Mouse (Mus musculus): ENCODE measurements around the gene Rasgef1a. TPM values are rescaled to one million over a fixed set of nuclear protein-coding genes. Genes with fewer than 3 reads are reported as not detected.

Rasgef1a gene
- polyA plus RNA-seq, 1 experiment from 2014 or later, result 1.5 TPM

DNA sequence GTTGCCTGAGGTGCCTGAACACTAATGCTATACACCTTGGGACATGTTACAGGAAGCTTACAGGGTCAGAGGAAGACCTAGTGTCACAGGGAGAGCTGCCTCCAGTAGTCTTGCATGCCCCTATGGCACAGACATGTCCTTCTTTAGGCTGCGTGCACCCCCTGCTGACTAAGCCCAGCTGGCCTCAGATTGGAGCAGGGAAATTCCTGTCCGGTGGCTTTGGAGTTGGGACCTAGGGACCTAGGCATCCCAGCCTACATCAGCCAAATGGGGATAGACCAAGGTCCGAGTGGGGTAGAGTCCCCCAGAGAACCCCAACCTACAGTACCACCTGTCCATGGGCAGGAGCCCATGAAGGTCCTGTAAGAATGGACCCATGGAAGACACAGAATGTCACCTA lies 71.1 kb downstream of the Rasgef1a start:
- Histone ChIP-seq H3K36me3 (ENCODE audit: control insufficient read depth, insufficient read depth, low read length) (no peaks in the 10 kb centered on the region), H3K4me3 (ENCODE audit: low read depth, low read length) (no peak overlapping the region), H3K4me2 (ENCODE audit: low read length) (no peak overlapping the region), H3K9ac (ENCODE audit: low read length) (no peak overlapping the region), H3K9me3 (replicated peaks; ENCODE audit: control insufficient read depth, low read length) (no peaks in the 10 kb centered on the region), H3K4me1 (ENCODE audit: control insufficient read depth, insufficient read depth, low read length) (no peaks in the 10 kb centered on the region), H3K27ac (ENCODE audit: low read depth, low read length) (no peak overlapping the region), H3K27me3 (replicated peaks; ENCODE audit: control insufficient read depth, insufficient read depth, low read length) (no peaks in the 10 kb centered on the region)
- ATAC-seq (no peak), DNase-seq (ENCODE audit: low spot score) (no peak)
- 83% methylated on average over 3 of the region's 3 CpGs for WGBS

DNA sequence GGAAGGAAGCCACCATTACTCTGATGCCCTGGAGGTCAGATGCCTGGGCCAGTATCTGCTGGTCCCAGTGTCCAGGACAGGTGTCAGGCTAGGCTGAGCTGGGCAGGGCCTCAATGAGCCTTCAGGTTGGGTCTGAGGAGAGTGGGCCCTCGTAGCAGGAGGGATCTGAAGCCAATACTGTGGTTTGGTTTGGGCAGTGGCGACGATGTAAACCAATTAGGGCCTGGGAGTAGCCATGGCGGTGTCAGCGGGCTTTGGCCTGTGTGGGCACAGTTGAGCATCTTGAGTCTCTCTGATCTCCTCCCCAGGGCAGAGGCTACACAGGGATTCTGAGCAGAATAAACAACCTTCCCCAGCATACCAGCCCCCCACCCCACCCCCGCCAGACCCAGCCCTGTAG lies 72.4 kb downstream of the Rasgef1a start:
- Histone ChIP-seq H3K9ac (ENCODE audit: low read length) (no peak overlapping the region), H3K36me3 (ENCODE audit: control insufficient read depth, insufficient read depth, low read length) (no peaks in the 10 kb centered on the region), H3K27ac (ENCODE audit: low read depth, low read length) (no peak overlapping the region), H3K4me3 (ENCODE audit: low read depth, low read length) (no peak overlapping the region), H3K9me3 (replicated peaks; ENCODE audit: control insufficient read depth, low read length) (no peaks in the 10 kb centered on the region), H3K4me2 (ENCODE audit: low read length) (no peak overlapping the region), H3K27me3 (replicated peaks; ENCODE audit: control insufficient read depth, insufficient read depth, low read length) (no peaks in the 10 kb centered on the region), H3K4me1 (ENCODE audit: control insufficient read depth, insufficient read depth, low read length) (no peaks in the 10 kb centered on the region)
- DNase-seq (ENCODE audit: low spot score) (no peak), ATAC-seq (no peak)
- WGBS, result 86% methylated on average over 6 of the region's 6 CpGs

DNA sequence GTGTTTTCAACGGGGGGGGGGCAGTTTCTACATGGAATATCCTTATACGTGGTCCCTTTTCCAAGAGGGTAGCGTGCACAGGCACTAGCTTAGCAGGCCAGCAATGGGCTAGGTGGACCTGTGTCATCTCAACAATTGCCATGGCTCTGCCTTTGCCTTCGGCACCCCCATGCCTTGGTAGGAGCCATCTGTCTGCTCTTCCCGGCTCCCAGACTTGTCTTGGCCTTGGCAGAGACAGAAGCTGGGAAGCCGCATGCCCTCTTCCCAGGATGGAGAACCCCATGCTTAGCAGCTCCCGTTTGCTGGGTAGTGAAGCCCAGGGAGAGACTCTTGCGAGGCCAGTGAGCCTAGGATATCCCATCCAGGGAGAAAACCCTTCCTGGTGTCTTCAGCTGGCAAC lies 73.4 kb downstream of the Rasgef1a start:
- Histone ChIP-seq H3K9me3 (replicated peaks; ENCODE audit: control insufficient read depth, low read length) (no peaks in the 10 kb centered on the region), H3K4me2 (ENCODE audit: low read length) (no peak overlapping the region), H3K27ac (ENCODE audit: low read depth, low read length) (no peak overlapping the region), H3K4me1 (ENCODE audit: control insufficient read depth, insufficient read depth, low read length) (no peaks in the 10 kb centered on the region), H3K27me3 (replicated peaks; ENCODE audit: control insufficient read depth, insufficient read depth, low read length) (no peaks in the 10 kb centered on the region), H3K36me3 (ENCODE audit: control insufficient read depth, insufficient read depth, low read length) (no peaks in the 10 kb centered on the region), H3K4me3 (ENCODE audit: low read depth, low read length) (no peak overlapping the region), H3K9ac (ENCODE audit: low read length) (no peak overlapping the region)
- 87% methylated on average over 8 of the region's 8 CpGs for WGBS
- ATAC-seq (no peak), DNase-seq (ENCODE audit: low spot score) (no peak)

DNA sequence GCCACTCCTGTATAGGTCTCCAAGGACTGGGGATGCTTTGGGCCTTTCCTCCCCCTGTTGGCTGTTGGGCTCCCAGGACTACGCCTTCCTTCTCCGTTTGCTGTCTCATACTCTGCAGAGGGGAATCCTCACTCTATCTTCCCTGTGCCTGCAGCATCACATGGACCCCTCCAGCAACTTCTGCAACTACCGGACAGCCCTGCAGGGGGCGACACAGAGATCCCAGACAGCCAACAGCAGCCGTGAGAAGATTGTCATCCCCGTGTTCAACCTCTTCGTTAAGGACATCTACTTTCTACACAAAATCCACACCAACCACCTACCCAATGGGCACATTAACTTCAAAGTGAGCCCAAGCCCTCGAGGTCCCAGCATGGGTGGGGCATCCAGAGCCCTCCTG lies 76.7 kb downstream of the Rasgef1a start:
- H3K27me3 ChIP-seq (replicated peaks; ENCODE audit: control insufficient read depth, insufficient read depth, low read length), result no peaks in the 10 kb centered on the region
- H3K4me1 ChIP-seq (ENCODE audit: control insufficient read depth, insufficient read depth, low read length), result no peaks in the 10 kb centered on the region
- DNase-seq (ENCODE audit: low spot score), result no peak
- no peak overlapping the region for H3K4me3 ChIP-seq (ENCODE audit: low read depth, low read length)
- WGBS, result 53% methylated on average over 8 of the region's 8 CpGs
- no peaks in the 10 kb centered on the region for H3K9me3 ChIP-seq (replicated peaks; ENCODE audit: control insufficient read depth, low read length)
- H3K4me2 ChIP-seq (ENCODE audit: low read length), result no peak overlapping the region
- no peak overlapping the region for H3K9ac ChIP-seq (ENCODE audit: low read length)
- H3K27ac ChIP-seq (ENCODE audit: low read depth, low read length), result no peak overlapping the region
- no peaks in the 10 kb centered on the region for H3K36me3 ChIP-seq (ENCODE audit: control insufficient read depth, insufficient read depth, low read length)
- ATAC-seq, result no peak

DNA sequence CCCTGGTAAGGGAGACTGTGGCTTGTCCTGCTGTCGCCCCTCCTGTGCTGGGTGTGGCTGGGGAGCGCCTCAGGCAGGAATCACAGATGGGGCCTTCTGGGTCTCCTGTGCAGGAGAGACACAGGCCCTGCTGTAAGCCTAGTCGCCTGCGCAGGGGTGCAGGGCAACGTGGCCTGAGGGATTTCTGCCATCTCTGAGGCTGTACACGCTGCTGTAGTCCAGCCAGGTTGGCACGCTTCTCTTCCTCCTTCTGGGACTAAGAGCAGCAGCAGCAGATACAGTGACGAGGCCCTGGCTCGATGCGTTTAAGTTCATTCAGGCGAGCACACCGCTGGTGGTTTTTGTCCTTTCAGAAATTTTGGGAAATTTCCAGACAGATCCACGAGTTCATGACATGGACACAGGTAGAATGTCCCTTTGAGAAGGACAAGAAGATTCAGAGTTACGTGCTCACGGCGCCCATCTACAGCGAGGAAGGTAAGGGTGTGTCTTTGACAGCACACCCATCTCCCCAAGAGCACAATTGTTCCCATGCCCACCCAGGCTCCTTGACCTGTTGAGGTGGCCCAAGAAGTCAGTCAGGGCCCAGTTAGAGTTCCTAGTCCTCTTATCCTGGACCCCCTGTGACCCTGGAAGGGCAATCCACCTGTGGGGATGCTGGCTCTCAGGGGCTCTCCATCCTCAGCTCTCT lies 77.7 kb downstream of the Rasgef1a start:
- ATAC-seq (no peak), DNase-seq (ENCODE audit: low spot score) (no peak)
- Histone ChIP-seq H3K27ac (ENCODE audit: low read depth, low read length) (no peak overlapping the region), H3K9ac (ENCODE audit: low read length) (no peak overlapping the region), H3K4me3 (ENCODE audit: low read depth, low read length) (no peak overlapping the region), H3K4me1 (ENCODE audit: control insufficient read depth, insufficient read depth, low read length) (no peaks in the 10 kb centered on the region), H3K36me3 (ENCODE audit: control insufficient read depth, insufficient read depth, low read length) (no peaks in the 10 kb centered on the region), H3K9me3 (replicated peaks; ENCODE audit: control insufficient read depth, low read length) (no peaks in the 10 kb centered on the region), H3K27me3 (replicated peaks; ENCODE audit: control insufficient read depth, insufficient read depth, low read length) (no peaks in the 10 kb centered on the region), H3K4me2 (ENCODE audit: low read length) (no peak overlapping the region)
- 75% methylated on average over 17 of the region's 17 CpGs for WGBS

DNA sequence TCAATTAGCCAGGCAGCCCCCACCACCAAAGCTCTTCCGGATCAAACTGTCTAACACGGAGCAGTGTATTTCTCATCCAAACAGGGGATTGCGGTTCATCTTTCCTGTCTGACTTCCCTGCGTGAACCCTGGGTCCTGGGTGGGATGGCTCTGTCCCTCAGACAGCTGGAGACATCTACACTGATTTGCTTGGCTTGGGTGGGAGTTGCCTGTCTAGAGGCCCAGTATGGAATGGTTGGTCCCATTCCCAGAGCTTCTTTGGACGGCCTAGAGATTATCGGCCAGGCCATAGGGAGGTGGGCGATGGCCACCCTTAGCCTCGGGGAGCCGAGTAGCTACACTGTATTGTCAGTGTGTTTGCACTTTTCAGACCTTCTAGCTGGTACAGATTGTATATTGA lies 79.6 kb downstream of the Rasgef1a start:
- no peaks in the 10 kb centered on the region for H3K27me3 ChIP-seq (replicated peaks; ENCODE audit: control insufficient read depth, insufficient read depth, low read length)
- H3K9me3 ChIP-seq (replicated peaks; ENCODE audit: control insufficient read depth, low read length), result no peaks in the 10 kb centered on the region
- no peak overlapping the region for H3K9ac ChIP-seq (ENCODE audit: low read length)
- no peaks in the 10 kb centered on the region for H3K4me1 ChIP-seq (ENCODE audit: control insufficient read depth, insufficient read depth, low read length)
- no peaks in the 10 kb centered on the region for H3K36me3 ChIP-seq (ENCODE audit: control insufficient read depth, insufficient read depth, low read length)
- WGBS, result 82% methylated on average over 9 of the region's 9 CpGs
- H3K4me2 ChIP-seq (ENCODE audit: low read length), result no peak overlapping the region
- no peak overlapping the region for H3K4me3 ChIP-seq (ENCODE audit: low read depth, low read length)
- no peak for DNase-seq (ENCODE audit: low spot score)
- no peak overlapping the region for H3K27ac ChIP-seq (ENCODE audit: low read depth, low read length)
- ATAC-seq, result no peak

DNA sequence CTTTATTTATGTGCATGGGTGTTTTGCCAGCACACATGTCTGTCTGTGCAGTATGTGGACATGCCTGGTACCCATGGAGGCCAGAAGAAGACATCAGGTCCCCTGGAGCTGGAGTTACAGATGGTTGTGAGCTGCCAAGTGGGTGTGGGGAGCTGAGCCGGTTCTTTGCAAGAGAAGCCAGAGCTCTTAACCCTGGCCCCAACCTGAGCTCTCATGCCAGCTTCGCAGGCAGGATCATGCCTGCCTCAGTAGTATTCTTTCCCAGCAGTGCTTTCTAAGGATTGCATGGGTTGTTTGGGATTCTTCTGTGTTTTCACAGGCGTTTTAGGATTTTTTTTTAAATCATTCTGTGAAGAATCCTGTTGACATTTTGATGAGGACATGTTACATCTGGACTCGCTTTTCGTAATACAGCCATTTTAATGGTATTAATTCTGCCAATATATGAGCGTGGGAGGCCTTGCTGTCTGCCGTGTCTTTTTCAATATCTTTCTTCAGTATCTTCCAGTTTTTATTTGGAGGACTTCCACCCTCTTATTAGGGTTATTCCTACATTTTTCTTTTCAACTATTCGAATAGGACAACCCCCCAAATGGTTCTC lies 86.6 kb downstream of the Rasgef1a start:
- Histone ChIP-seq H3K27me3 (replicated peaks; ENCODE audit: control insufficient read depth, insufficient read depth, low read length) (no peaks in the 10 kb centered on the region), H3K9me3 (replicated peaks; ENCODE audit: control insufficient read depth, low read length) (no peaks in the 10 kb centered on the region), H3K4me3 (ENCODE audit: low read depth, low read length) (no peak overlapping the region), H3K27ac (ENCODE audit: low read depth, low read length) (no peak overlapping the region), H3K36me3 (ENCODE audit: control insufficient read depth, insufficient read depth, low read length) (no peaks in the 10 kb centered on the region), H3K4me1 (ENCODE audit: control insufficient read depth, insufficient read depth, low read length) (no peaks in the 10 kb centered on the region), H3K4me2 (ENCODE audit: low read length) (no peak overlapping the region), H3K9ac (ENCODE audit: low read length) (no peak overlapping the region)
- ATAC-seq (no peak), DNase-seq (ENCODE audit: low spot score) (no peak)
- WGBS, result 86% methylated on average over 8 of the region's 8 CpGs

DNA sequence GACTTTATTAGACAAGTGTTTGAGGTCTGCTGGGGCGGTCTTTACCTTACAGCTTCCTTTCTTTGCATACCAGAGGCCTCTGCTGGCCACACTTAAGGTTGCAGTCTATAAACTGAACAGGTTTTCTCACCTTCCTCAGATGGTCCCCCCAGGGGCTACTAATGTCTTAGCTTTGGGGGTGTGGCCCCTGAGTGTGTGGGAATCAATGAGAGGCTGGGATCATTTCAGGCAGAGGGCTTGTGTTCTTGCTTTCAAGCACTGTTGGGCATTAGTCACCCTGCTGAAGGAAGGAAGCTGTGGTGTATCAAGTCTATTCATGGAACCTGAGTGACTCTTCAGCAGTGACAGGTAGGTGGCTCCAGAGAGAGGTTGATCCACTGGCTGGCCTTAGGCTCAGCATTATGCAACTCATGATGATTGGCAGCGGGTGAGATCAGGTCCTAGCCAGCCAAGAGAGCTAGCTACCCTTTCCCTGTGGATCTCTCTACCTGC lies 88.1 kb downstream of the Rasgef1a start:
- DNase-seq (ENCODE audit: low spot score), result peak; percentile 32
- Histone ChIP-seq H3K36me3 (ENCODE audit: control insufficient read depth, insufficient read depth, low read length) (no peaks in the 10 kb centered on the region), H3K27me3 (replicated peaks; ENCODE audit: control insufficient read depth, insufficient read depth, low read length) (no peaks in the 10 kb centered on the region), H3K27ac (ENCODE audit: low read depth, low read length) (no peak overlapping the region), H3K4me2 (ENCODE audit: low read length) (no peak overlapping the region), H3K4me3 (ENCODE audit: low read depth, low read length) (no peak overlapping the region), H3K4me1 (ENCODE audit: control insufficient read depth, insufficient read depth, low read length) (no peaks in the 10 kb centered on the region), H3K9me3 (replicated peaks; ENCODE audit: control insufficient read depth, low read length) (no peaks in the 10 kb centered on the region), H3K9ac (ENCODE audit: low read length) (no peak overlapping the region)
- 50% methylated on average over 2 of the region's 2 CpGs for WGBS
- ATAC-seq, result no peak

DNA sequence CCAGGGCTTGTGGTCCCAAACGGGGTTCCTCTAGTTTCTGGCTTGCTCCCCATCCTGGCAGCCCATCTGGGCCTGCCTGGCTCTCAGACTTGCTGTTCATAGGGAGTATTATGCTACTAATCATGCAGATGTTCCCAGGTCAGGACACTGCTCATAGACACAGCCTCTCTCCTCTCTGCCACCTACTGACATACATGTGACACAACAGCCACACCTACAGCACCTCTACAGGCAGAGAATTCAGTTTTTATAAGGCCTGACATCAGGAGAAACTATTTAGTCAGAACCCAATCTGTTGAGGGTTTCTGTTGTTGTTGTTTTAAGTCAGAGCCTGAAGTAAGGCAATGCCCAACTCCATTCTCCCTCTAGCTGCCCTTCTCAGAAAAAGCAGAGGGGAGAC lies 100.6 kb downstream of the Rasgef1a start:
- Histone ChIP-seq H3K9ac (ENCODE audit: low read length) (no peak overlapping the region), H3K4me3 (ENCODE audit: low read depth, low read length) (no peak overlapping the region), H3K27ac (ENCODE audit: low read depth, low read length) (no peak overlapping the region), H3K4me1 (ENCODE audit: control insufficient read depth, insufficient read depth, low read length) (no peaks in the 10 kb centered on the region), H3K4me2 (ENCODE audit: low read length) (no peak overlapping the region), H3K27me3 (replicated peaks; ENCODE audit: control insufficient read depth, insufficient read depth, low read length) (no peaks in the 10 kb centered on the region), H3K36me3 (ENCODE audit: control insufficient read depth, insufficient read depth, low read length) (peaks cover 8% of the 10 kb centered on the region; the same call in 1 of the 2 replicates), H3K9me3 (replicated peaks; ENCODE audit: control insufficient read depth, low read length) (no peaks in the 10 kb centered on the region)
- ATAC-seq (no peak), DNase-seq (ENCODE audit: low spot score) (no peak)
- 71% methylated on average over 1 of the region's 1 CpGs for WGBS

Measured in forebrain, embryonic 14.5 days (tissue).